Comparison of ENCODE assay signal across 20 mouse cellular contexts in the genomic region with DNA sequence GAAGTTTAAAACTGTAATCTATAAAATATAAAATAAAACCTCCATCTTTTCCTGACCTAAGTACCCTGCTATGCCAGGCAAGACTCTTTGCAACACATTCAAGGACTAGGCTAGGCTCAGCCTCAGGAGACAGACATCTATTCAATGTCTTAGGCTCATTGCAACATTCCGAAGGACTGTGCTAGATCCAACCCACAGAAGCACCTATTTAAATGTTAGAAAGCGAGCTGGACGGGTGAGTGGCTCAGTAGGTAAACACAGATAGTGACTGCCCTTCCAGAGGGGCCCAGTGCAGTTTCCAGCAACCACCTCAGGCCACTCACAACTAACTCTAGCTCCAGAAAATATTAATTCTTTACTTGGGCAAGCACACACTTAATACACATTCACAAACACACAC.
"Had no signal": no experiment of that assay in that cellular context is flagged by ENCODE, and none has a peak within 500 bp of the region (broad histone marks: within the 10 kb centered on the region; RNA-seq: fewer than 3 reads in every experiment).

No protein-coding gene starts in this region.

- H3K27ac ChIP-seq: hindbrain, postnatal 0 days; left cerebral cortex, adult 2 months; liver, embryonic 13.5 days; midbrain, embryonic 13.5 days; neural tube, embryonic 13.5 days had no signal

- ATAC-seq: hindbrain, postnatal 0 days; inflammation-experienced regulatory T-cells, adult 6 months; midbrain, embryonic 13.5 days; midbrain, embryonic 16.5 days had no signal

- H3K9ac ChIP-seq: liver, embryonic 13.5 days; midbrain, embryonic 13.5 days; neural tube, embryonic 13.5 days had no signal

- H3K27me3 ChIP-seq: liver, embryonic 13.5 days; megakaryocyte, embryonic 14.5 days; midbrain, embryonic 13.5 days; neural tube, embryonic 13.5 days had no signal

- H3K4me1 ChIP-seq: liver, embryonic 13.5 days; midbrain, embryonic 13.5 days; neural tube, embryonic 13.5 days had no signal

- H3K4me3 ChIP-seq: left cerebral cortex, adult 2 months; liver, embryonic 13.5 days; megakaryocyte, embryonic 14.5 days; midbrain, embryonic 10.5 days; midbrain, embryonic 13.5 days; myocyte; neural tube, embryonic 13.5 days had no signal

- DNase-seq: kidney, adult 11 months; kidney, adult 9 months; kidney, postnatal 14 days; layer of hippocampus, postnatal 36 days; liver, embryonic 13.5 days; retina, postnatal 1 day; right cerebral cortex, postnatal 25 days; spleen, adult 18-20 months; thymus, adult 2 months; thymus, postnatal 14 days; thymus, postnatal 4 days had no signal

- H3K9me3 ChIP-seq: liver, embryonic 13.5 days; megakaryocyte, embryonic 14.5 days; midbrain, embryonic 10.5 days; midbrain, embryonic 13.5 days; neural tube, embryonic 13.5 days had no signal

- H3K36me3 ChIP-seq: midbrain, embryonic 13.5 days; neural tube, embryonic 13.5 days had no signal

- H3K4me2 ChIP-seq: liver, embryonic 13.5 days; midbrain, embryonic 13.5 days; neural tube, embryonic 13.5 days had no signal
